Mouse (Mus musculus): ENCODE data around the gene Nxf2. TPM values are rescaled to one million over a fixed set of nuclear protein-coding genes. Genes with fewer than 3 reads are reported as not detected.
"Not testable (repeated sequence)": the region's sequence is repeated elsewhere in the genome, so short reads cannot be mapped to it uniquely, and the experiment has no call there.

Nxf2 gene
- polyA plus RNA-seq, 1 experiment from 2014 or later, result 0.77 TPM

- H3K27ac ChIP-seq (ENCODE audit: low read length), result no peak overlapping the region
- ATAC-seq (ENCODE audit: low FRiP score, low TSS enrichment), result no peak
- no peak overlapping the region for H3K4me2 ChIP-seq (replicated peaks; ENCODE audit: low read depth, low read length)
- no peak overlapping the region for H3K9ac ChIP-seq (replicated peaks; ENCODE audit: low read length)
- H3K36me3 ChIP-seq (ENCODE audit: insufficient read depth, low read length), result no peaks in the 10 kb centered on the region
- no peaks in the 10 kb centered on the region; the same call in 1 of the 2 replicates for H3K27me3 ChIP-seq (ENCODE audit: insufficient read depth, low read length)
- H3K9me3 ChIP-seq (ENCODE audit: low read length), result no peaks in the 10 kb centered on the region
- WGBS, result 71% methylated on average over 7 of the region's 7 CpGs
- H3K4me3 ChIP-seq (ENCODE audit: low read length), result no peak overlapping the region
- H3K4me1 ChIP-seq (ENCODE audit: insufficient read depth, low read length), result no peaks in the 10 kb centered on the region
Measured at GRCm38 (mm10) chrX:134923675-134924424, 40.7 kb downstream of the Nxf2 start.

GRCm38 (mm10) chrX:134919220-134919619 lies 45.3 kb downstream of the Nxf2 start:
- ATAC-seq (ENCODE audit: low FRiP score, low TSS enrichment), result no peak
- 56% methylated on average over 1 of the region's 1 CpGs for WGBS
- no peak overlapping the region for H3K4me3 ChIP-seq (ENCODE audit: low read length)

GRCm38 (mm10) chrX:134915745-134916144 lies 48.8 kb downstream of the Nxf2 start:
- no peaks in the 10 kb centered on the region for H3K9me3 ChIP-seq (ENCODE audit: low read length)
- no peaks in the 10 kb centered on the region for H3K4me1 ChIP-seq (ENCODE audit: insufficient read depth, low read length)
- peaks cover 2% of the 10 kb centered on the region; the same call in 1 of the 2 replicates for H3K27me3 ChIP-seq (ENCODE audit: insufficient read depth, low read length)
- no peak overlapping the region for H3K27ac ChIP-seq (ENCODE audit: low read length)
- no peak overlapping the region for H3K4me3 ChIP-seq (ENCODE audit: low read length)
- 63% methylated on average over 2 of the region's 2 CpGs for WGBS
- H3K36me3 ChIP-seq (ENCODE audit: insufficient read depth, low read length), result no peaks in the 10 kb centered on the region
- H3K4me2 ChIP-seq (replicated peaks; ENCODE audit: low read depth, low read length), result no peak overlapping the region
- no peak for ATAC-seq (ENCODE audit: low FRiP score, low TSS enrichment)
- H3K9ac ChIP-seq (replicated peaks; ENCODE audit: low read length), result no peak overlapping the region

More at GRCm38 (mm10) chrX:134919220-134919619, 45.3 kb downstream of the Nxf2 start:
- Histone ChIP-seq H3K9ac (replicated peaks; ENCODE audit: low read length) (no peak overlapping the region), H3K27me3 (ENCODE audit: insufficient read depth, low read length) (no peaks in the 10 kb centered on the region; the same call in 1 of the 2 replicates), H3K27ac (ENCODE audit: low read length) (no peak overlapping the region), H3K4me1 (ENCODE audit: insufficient read depth, low read length) (no peaks in the 10 kb centered on the region), H3K36me3 (ENCODE audit: insufficient read depth, low read length) (no peaks in the 10 kb centered on the region), H3K9me3 (ENCODE audit: low read length) (no peaks in the 10 kb centered on the region), H3K4me2 (replicated peaks; ENCODE audit: low read depth, low read length) (no peak overlapping the region)

GRCm38 (mm10) chrX:134915315-134915714 lies 49.2 kb downstream of the Nxf2 start:
- not testable (repeated sequence) for ATAC-seq (ENCODE audit: low FRiP score, low TSS enrichment); H3K4me3 ChIP-seq (ENCODE audit: low read length); H3K4me2 ChIP-seq (replicated peaks; ENCODE audit: low read depth, low read length); H3K36me3 ChIP-seq (ENCODE audit: insufficient read depth, low read length); H3K27me3 ChIP-seq (ENCODE audit: insufficient read depth, low read length); H3K27ac ChIP-seq (ENCODE audit: low read length); H3K4me1 ChIP-seq (ENCODE audit: insufficient read depth, low read length); H3K9ac ChIP-seq (replicated peaks; ENCODE audit: low read length); H3K9me3 ChIP-seq (ENCODE audit: low read length)

- WGBS, result 64% methylated on average over 4 of the region's 4 CpGs
- no peaks in the 10 kb centered on the region for H3K36me3 ChIP-seq (ENCODE audit: insufficient read depth, low read length)
- no peaks in the 10 kb centered on the region for H3K9me3 ChIP-seq (ENCODE audit: low read length)
- H3K4me3 ChIP-seq (ENCODE audit: low read length), result no peak overlapping the region
- ATAC-seq (ENCODE audit: low FRiP score, low TSS enrichment), result no peak
- no peak overlapping the region for H3K4me2 ChIP-seq (replicated peaks; ENCODE audit: low read depth, low read length)
- H3K9ac ChIP-seq (replicated peaks; ENCODE audit: low read length), result no peak overlapping the region
- no peak overlapping the region for H3K27ac ChIP-seq (ENCODE audit: low read length)
- H3K27me3 ChIP-seq (ENCODE audit: insufficient read depth, low read length), result peaks cover 2% of the 10 kb centered on the region; the same call in 1 of the 2 replicates
- H3K4me1 ChIP-seq (ENCODE audit: insufficient read depth, low read length), result no peaks in the 10 kb centered on the region
Measured at GRCm38 (mm10) chrX:134914851-134915250, 49.7 kb downstream of the Nxf2 start.

- no peak overlapping the region for H3K4me3 ChIP-seq (ENCODE audit: low read length)
- ATAC-seq (ENCODE audit: low FRiP score, low TSS enrichment), result peak; percentile 27; the same call in 1 of the 2 replicates
- no peaks in the 10 kb centered on the region for H3K9me3 ChIP-seq (ENCODE audit: low read length)
- H3K4me2 ChIP-seq (replicated peaks; ENCODE audit: low read depth, low read length), result peak overlapping the region; percentile 23; the same call in 1 of the 2 replicates
- no peak overlapping the region for H3K9ac ChIP-seq (replicated peaks; ENCODE audit: low read length)
- H3K27ac ChIP-seq (ENCODE audit: low read length), result no peak overlapping the region
- 32% methylated on average over 4 of the region's 4 CpGs for WGBS
- H3K4me1 ChIP-seq (ENCODE audit: insufficient read depth, low read length), result no peaks in the 10 kb centered on the region
- H3K27me3 ChIP-seq (ENCODE audit: insufficient read depth, low read length), result peaks cover 2% of the 10 kb centered on the region; the same call in 1 of the 2 replicates
- H3K36me3 ChIP-seq (ENCODE audit: insufficient read depth, low read length), result no peaks in the 10 kb centered on the region
Measured at GRCm38 (mm10) chrX:134913234-134913936, 51.2 kb downstream of the Nxf2 start.

GRCm38 (mm10) chrX:134912805-134913204 lies 51.7 kb downstream of the Nxf2 start:
- WGBS, result 53% methylated on average over 2 of the region's 2 CpGs
- no peak for ATAC-seq (ENCODE audit: low FRiP score, low TSS enrichment)
- H3K4me1 ChIP-seq (ENCODE audit: insufficient read depth, low read length), result no peaks in the 10 kb centered on the region
- H3K4me2 ChIP-seq (replicated peaks; ENCODE audit: low read depth, low read length), result no peak overlapping the region
- no peak overlapping the region for H3K4me3 ChIP-seq (ENCODE audit: low read length)
- H3K9me3 ChIP-seq (ENCODE audit: low read length), result no peaks in the 10 kb centered on the region
- H3K36me3 ChIP-seq (ENCODE audit: insufficient read depth, low read length), result no peaks in the 10 kb centered on the region
- H3K27me3 ChIP-seq (ENCODE audit: insufficient read depth, low read length), result peaks cover 2% of the 10 kb centered on the region; the same call in 1 of the 2 replicates
- no peak overlapping the region for H3K27ac ChIP-seq (ENCODE audit: low read length)
- no peak overlapping the region for H3K9ac ChIP-seq (replicated peaks; ENCODE audit: low read length)

GRCm38 (mm10) chrX:134910345-134910744 lies 54.2 kb downstream of the Nxf2 start:
- no peak overlapping the region for H3K4me2 ChIP-seq (replicated peaks; ENCODE audit: low read depth, low read length)
- no peak for ATAC-seq (ENCODE audit: low FRiP score, low TSS enrichment)
- 86% methylated on average over 4 of the region's 4 CpGs for WGBS
- H3K27ac ChIP-seq (ENCODE audit: low read length), result no peak overlapping the region
- H3K9me3 ChIP-seq (ENCODE audit: low read length), result no peaks in the 10 kb centered on the region
- H3K27me3 ChIP-seq (ENCODE audit: insufficient read depth, low read length), result peaks cover 9% of the 10 kb centered on the region
- H3K36me3 ChIP-seq (ENCODE audit: insufficient read depth, low read length), result no peaks in the 10 kb centered on the region
- no peak overlapping the region for H3K9ac ChIP-seq (replicated peaks; ENCODE audit: low read length)
- no peak overlapping the region for H3K4me3 ChIP-seq (ENCODE audit: low read length)
- no peaks in the 10 kb centered on the region for H3K4me1 ChIP-seq (ENCODE audit: insufficient read depth, low read length)
